Mouse (Mus musculus) Patski (cell line): ENCODE measurements around the gene Cldn8. TPM values are rescaled to one million over a fixed set of nuclear protein-coding genes. Genes with fewer than 3 reads are reported as not detected.

Experiments used
- ATAC-seq: fragments of 100-300 bp; one replicate; pipeline ENCODE4 v1.8.0; 2021
- CTCF ChIA-PET: fragments of 350-600 bp; sonication (Branson Sonifier 250); formaldehyde crosslinking; loops from one replicate; lab custom pipeline; 2022; ENCODE audit warnings: inconsistent platforms; lab: Charles Lee
- POLR2A ChIA-PET: fragments of 350-600 bp; sonication (Branson Sonifier 250); formaldehyde crosslinking; loops from one replicate; lab custom pipeline; 2022; ENCODE audit warnings: antibody characterized with exemption, inconsistent platforms; lab: Charles Lee
- DNase-seq: peaks from one replicate; pipeline ENCODE4 v3.0.0-alpha.2; 2011; ENCODE audit warnings: low read depth, low spot score
- H3K27me3 ChIP-seq: fragments of 371-371 bp; one replicate; pipeline ENCODE4 v1.5.1; 2021
- CTCF ChIP-seq: fragments of 100-300 bp; IDR thresholded peaks from one replicate; pipeline ENCODE4 v1.5.1; 2021
- in situ Hi-C: fragments of 300-500 bp; cut with MboI; formaldehyde crosslinking; loops from 3 replicates; pipeline ENCODE4 v1.11.1; 2018; ENCODE audit warnings: low pct_unique_long_range_greater_than_20kb, mixed read lengths
- polyA plus RNA-seq: library from polyadenylated mRNA; unstranded; gene quantifications from one replicate; pipeline ENCODE4 v1.2.3, GENCODE M21; 2021

Gene Cldn8
- 0.08 TPM for polyA plus RNA-seq

- in situ Hi-C loops = no loop called here
- POLR2A ChIA-PET = no interaction called here
- CTCF ChIA-PET = interaction anchor here (1.1 to 2.0 kb wide), 6 partner anchors 9 to 160 kb away, joined by 3 to 8 read pairs (median 4); no protein-coding TSS in a partner anchor
- no peak for TF ChIP-seq CTCF
- H3K27me3 ChIP-seq = no peaks in the 10 kb centered on the region
- no peak for ATAC-seq
- no peak for DNase-seq
Observed at GRCm38 (mm10) chr16:88563045-88563913, at the start of gene Cldn8. TSS of gene Cldn8 (minus strand) at chr16:88563183.

GRCm38 (mm10) chr16:88612712-88613111 is 49.7 kb upstream of the Cldn8 start:
- H3K27me3 ChIP-seq = peaks cover 7% of the 10 kb centered on the region
- ChIA-PET CTCF (interaction anchor here (1.4 kb wide), 1 partner anchor 24 kb away, joined by 4 read pairs; no protein-coding TSS in a partner anchor), POLR2A (no interaction called here)
- no peak for ATAC-seq
- in situ Hi-C loops = no loop called here
- TF ChIP-seq CTCF = no peak
- DNase-seq = no peak

GRCm38 (mm10) chr16:88611922-88612321 is 48.9 kb upstream of the Cldn8 start, which contains the start of gene Krtap24-1:
TSS of gene Krtap24-1 (minus strand) at chr16:88612279.
- in situ Hi-C loops = no loop called here

GRCm38 (mm10) chr16:88604570-88604969 is 41.6 kb upstream of the Cldn8 start:
- POLR2A ChIA-PET = no interaction called here
- CTCF ChIA-PET = no interaction called here
- TF ChIP-seq CTCF = no peak
- in situ Hi-C loops = no loop called here
- no peak for DNase-seq
- peaks cover 5% of the 10 kb centered on the region for H3K27me3 ChIP-seq
- no peak for ATAC-seq

More at GRCm38 (mm10) chr16:88611922-88612321, 48.9 kb upstream of the Cldn8 start, which contains the start of gene Krtap24-1:
- ATAC-seq (no peak), DNase-seq (no peak)
- no peak for TF ChIP-seq CTCF
- ChIA-PET POLR2A (no interaction called here), CTCF (interaction anchor here (0.9 to 1.4 kb wide), 2 partner anchors 10 to 24 kb away, joined by 3 to 4 read pairs; no protein-coding TSS in a partner anchor)
- H3K27me3 ChIP-seq = peaks cover 7% of the 10 kb centered on the region

- ChIA-PET CTCF (interaction anchor here (1.0 kb wide), 1 partner anchor 10 kb away, joined by 3 read pairs; no protein-coding TSS in a partner anchor), POLR2A (no interaction called here)
- no peak for DNase-seq
- TF ChIP-seq CTCF = no peak
- in situ Hi-C loops = no loop called here
- peaks cover 4% of the 10 kb centered on the region for H3K27me3 ChIP-seq
- no peak for ATAC-seq
Observed at GRCm38 (mm10) chr16:88602464-88602863, 39.5 kb upstream of the Cldn8 start.

- in situ Hi-C loops = no loop called here
- ATAC-seq (no peak), DNase-seq (no peak)
- TF ChIP-seq CTCF = no peak
- ChIA-PET POLR2A (no interaction called here), CTCF (interaction anchor here (1.4 kb wide), 1 partner anchor 11 kb away, joined by 3 read pairs; no protein-coding TSS in a partner anchor)
- H3K27me3 ChIP-seq = no peaks in the 10 kb centered on the region
Observed at GRCm38 (mm10) chr16:88600303-88600702, 37.3 kb upstream of the Cldn8 start.

GRCm38 (mm10) chr16:88599504-88600237 is 36.7 kb upstream of the Cldn8 start:
- ATAC-seq (no peak), DNase-seq (no peak)
- ChIA-PET CTCF (interaction anchor here (1.4 kb wide), 1 partner anchor 11 kb away, joined by 3 read pairs; no protein-coding TSS in a partner anchor), POLR2A (no interaction called here)
- in situ Hi-C loops = no loop called here
- H3K27me3 ChIP-seq = no peaks in the 10 kb centered on the region
- no peak for TF ChIP-seq CTCF

- ATAC-seq (no peak), DNase-seq (no peak)
- peak; percentile 77 for TF ChIP-seq CTCF
- no peaks in the 10 kb centered on the region for H3K27me3 ChIP-seq
- CTCF ChIA-PET = interaction anchor here (0.6 to 1.5 kb wide), 10 partner anchors 9 to 260 kb away, joined by 3 to 10 read pairs (median 4); no protein-coding TSS in a partner anchor
- in situ Hi-C loops = loop anchor here (5.0 kb wide), 1 partner anchor 215 kb away; no protein-coding TSS in a partner anchor
- POLR2A ChIA-PET = no interaction called here
Observed at GRCm38 (mm10) chr16:88592758-88593157, 29.8 kb upstream of the Cldn8 start.

- in situ Hi-C loops = no loop called here
- ATAC-seq = no peak
- ChIA-PET POLR2A (no interaction called here), CTCF (interaction anchor here (1.1 kb wide), 1 partner anchor 42 kb away, joined by 3 read pairs; no protein-coding TSS in a partner anchor)
- TF ChIP-seq CTCF = no peak
- no peak for DNase-seq
- H3K27me3 ChIP-seq = no peaks in the 10 kb centered on the region
Observed at GRCm38 (mm10) chr16:88583338-88583737, 20.4 kb upstream of the Cldn8 start.
